Mouse (Mus musculus): ENCODE results near the gene Ajap1. TPM values are rescaled to one million over a fixed set of nuclear protein-coding genes. Genes with fewer than 3 reads are reported as not detected.

Gene Ajap1
- total and polyA plus RNA-seq, 3 experiments: 0.26 to 0.27 TPM; not detected in 1

GRCm38 (mm10) chr4:153425961-153426656 lies 56.5 kb downstream of the Ajap1 start:
- intact Hi-C loops (cut with DNase I): no loop called here
- Histone ChIP-seq H3K36me3 (ENCODE audit: control insufficient read depth, insufficient read depth, low read length) (no peaks in the 10 kb centered on the region), H3K79me2 (replicated peaks; ENCODE audit: control insufficient read depth, insufficient read depth, low read length) (no peaks in the 10 kb centered on the region), H3K9ac (ENCODE audit: low read depth, low read length) (no peak overlapping the region), H3K27ac (no peak overlapping the region), H3K27me3 (ENCODE audit: control insufficient read depth, insufficient read depth, low read length) (no peaks in the 10 kb centered on the region), H3K4me1 (ENCODE audit: control insufficient read depth, insufficient read depth, low read length) (no peaks in the 10 kb centered on the region), H3K4me3 (no peak overlapping the region)
- no peak for DNase-seq
- 79% methylated on average over 16 of the region's 16 CpGs for WGBS
- TF ChIP-seq CTCF (IDR thresholded peaks at IDR 0.05): no peak

DNA sequence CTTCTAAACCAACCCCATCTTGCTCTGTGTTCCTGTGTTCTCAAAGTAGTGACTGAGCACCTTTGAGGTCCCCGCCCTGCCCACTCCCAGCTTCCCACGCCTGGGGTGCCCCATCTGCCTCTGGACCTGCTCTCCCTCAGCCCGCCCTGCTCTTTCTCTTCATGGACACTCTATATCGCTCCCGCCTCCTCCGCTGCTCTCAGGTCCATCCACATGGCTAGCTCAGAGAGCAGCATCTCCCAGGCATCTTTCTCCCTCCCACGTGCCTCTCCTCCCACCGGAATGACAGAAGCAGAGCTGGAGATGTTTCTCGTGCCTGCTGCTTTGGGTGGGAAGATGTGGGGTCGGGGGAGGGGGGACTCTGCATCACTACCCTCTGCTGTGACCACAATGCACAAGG lies 58.3 kb downstream of the Ajap1 start:
- 71% methylated on average over 10 of the region's 10 CpGs for WGBS
- H3K4me1 ChIP-seq (ENCODE audit: control insufficient read depth, insufficient read depth, low read length): no peaks in the 10 kb centered on the region
- no peak overlapping the region for H3K9ac ChIP-seq (ENCODE audit: low read depth, low read length)
- intact Hi-C loops (cut with DNase I): no loop called here
- TF ChIP-seq EP300 (IDR thresholded peaks at IDR 0.05; ENCODE audit: insufficient read depth, low read depth, low read length): no peak
- no peak for TF ChIP-seq CTCF (IDR thresholded peaks at IDR 0.05)
- no peak overlapping the region for H3K4me3 ChIP-seq
- H3K27me3 ChIP-seq (ENCODE audit: control insufficient read depth, insufficient read depth, low read length): no peaks in the 10 kb centered on the region
- no peak overlapping the region for H3K27ac ChIP-seq
- H3K36me3 ChIP-seq (ENCODE audit: control insufficient read depth, insufficient read depth, low read length): no peaks in the 10 kb centered on the region
- no peaks in the 10 kb centered on the region for H3K79me2 ChIP-seq (replicated peaks; ENCODE audit: control insufficient read depth, insufficient read depth, low read length)
- DNase-seq: no peak

DNA sequence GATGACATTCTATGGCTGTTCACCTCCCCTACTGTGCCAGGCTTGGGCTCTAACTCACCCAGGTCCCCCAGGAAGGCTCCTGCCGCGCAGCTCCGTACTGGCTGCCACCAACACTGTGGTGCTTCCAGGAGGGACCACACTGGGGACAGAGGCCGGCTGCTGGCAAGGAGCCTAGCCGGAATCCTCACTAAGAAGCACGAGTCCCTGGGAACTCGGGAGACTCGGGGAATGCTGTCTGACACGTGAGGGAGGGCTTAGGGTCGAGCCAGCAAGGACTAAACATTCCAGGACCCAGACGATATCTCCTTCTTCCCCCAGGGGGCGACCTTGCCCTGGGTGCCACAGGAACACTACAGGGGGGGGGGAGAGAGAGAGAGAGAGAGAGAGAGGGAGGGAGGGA lies 64.7 kb downstream of the Ajap1 start:
- Histone ChIP-seq H3K9ac (ENCODE audit: low read depth, low read length) (no peak overlapping the region), H3K36me3 (ENCODE audit: control insufficient read depth, insufficient read depth, low read length) (no peaks in the 10 kb centered on the region), H3K27me3 (ENCODE audit: control insufficient read depth, insufficient read depth, low read length) (no peaks in the 10 kb centered on the region), H3K4me3 (no peak overlapping the region), H3K4me1 (ENCODE audit: control insufficient read depth, insufficient read depth, low read length) (0 out of 2 replicates have a peak, but pooled peaks cover 1% of the 10 kb centered on the region), H3K27ac (no peak overlapping the region), H3K79me2 (replicated peaks; ENCODE audit: control insufficient read depth, insufficient read depth, low read length) (no peaks in the 10 kb centered on the region)
- intact Hi-C loops (cut with DNase I): no loop called here
- peak in 1 of 2 experiments; percentile 30 for DNase-seq
- TF ChIP-seq CTCF (IDR thresholded peaks at IDR 0.05) (peak; percentile 33), POLR2A (IDR thresholded peaks at IDR 0.05; ENCODE audit: insufficient read depth, low read depth, low read length) (no peak)
- 3% methylated on average over 11 of the region's 12 CpGs for WGBS

- H3K27me3 ChIP-seq (ENCODE audit: control insufficient read depth, insufficient read depth, low read length): no peaks in the 10 kb centered on the region
- 0 out of 2 replicates have a peak, but pooled peaks cover 1% of the 10 kb centered on the region for H3K4me1 ChIP-seq (ENCODE audit: control insufficient read depth, insufficient read depth, low read length)
- no peak overlapping the region for H3K27ac ChIP-seq
- intact Hi-C loops (cut with DNase I): no loop called here
- H3K9ac ChIP-seq (ENCODE audit: low read depth, low read length): no peak overlapping the region
- H3K4me3 ChIP-seq: no peak overlapping the region
- H3K36me3 ChIP-seq (ENCODE audit: control insufficient read depth, insufficient read depth, low read length): no peaks in the 10 kb centered on the region
- TF ChIP-seq POLR2A (IDR thresholded peaks at IDR 0.05; ENCODE audit: insufficient read depth, low read depth, low read length) (no peak), CTCF (IDR thresholded peaks at IDR 0.05) (no peak), EP300 (IDR thresholded peaks at IDR 0.05; ENCODE audit: insufficient read depth, low read depth, low read length) (no peak)
- no peak for DNase-seq
- WGBS: 4% methylated on average over 23 of the region's 23 CpGs
- no peaks in the 10 kb centered on the region for H3K79me2 ChIP-seq (replicated peaks; ENCODE audit: control insufficient read depth, insufficient read depth, low read length)
Observed at GRCm38 (mm10) chr4:153417164-153417896, 65.3 kb downstream of the Ajap1 start.

DNA sequence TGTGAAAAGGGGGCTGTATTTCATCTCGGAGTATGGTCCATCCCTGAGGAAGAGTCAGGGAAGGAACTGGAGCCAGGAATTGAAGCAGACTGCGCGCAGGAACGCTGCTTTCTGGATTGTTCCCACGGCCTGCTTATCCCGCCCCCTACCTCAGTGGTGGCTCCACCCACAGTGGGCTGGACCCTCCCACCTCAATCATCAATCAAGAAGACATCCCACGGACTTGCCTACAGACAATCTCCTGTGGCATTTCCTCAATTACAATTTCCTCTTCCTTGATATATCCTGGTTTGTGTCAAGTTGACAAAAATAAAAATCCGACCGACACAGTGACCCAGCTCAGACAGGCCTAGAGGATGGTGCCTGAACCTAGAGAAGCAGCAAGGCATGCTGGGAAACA lies 66.5 kb downstream of the Ajap1 start:
- no peak overlapping the region for H3K4me3 ChIP-seq
- no peak for TF ChIP-seq POLR2A (IDR thresholded peaks at IDR 0.05; ENCODE audit: insufficient read depth, low read depth, low read length)
- no peak for TF ChIP-seq CTCF (IDR thresholded peaks at IDR 0.05)
- TF ChIP-seq EP300 (IDR thresholded peaks at IDR 0.05; ENCODE audit: insufficient read depth, low read depth, low read length): no peak
- H3K27me3 ChIP-seq (ENCODE audit: control insufficient read depth, insufficient read depth, low read length): no peaks in the 10 kb centered on the region
- WGBS: 31% methylated on average over 9 of the region's 9 CpGs
- H3K27ac ChIP-seq: no peak overlapping the region
- DNase-seq: no peak
- no peaks in the 10 kb centered on the region for H3K79me2 ChIP-seq (replicated peaks; ENCODE audit: control insufficient read depth, insufficient read depth, low read length)
- no peaks in the 10 kb centered on the region for H3K36me3 ChIP-seq (ENCODE audit: control insufficient read depth, insufficient read depth, low read length)
- H3K4me1 ChIP-seq (ENCODE audit: control insufficient read depth, insufficient read depth, low read length): 0 out of 2 replicates have a peak, but pooled peaks cover 1% of the 10 kb centered on the region
- no peak overlapping the region for H3K9ac ChIP-seq (ENCODE audit: low read depth, low read length)
- intact Hi-C loops (cut with DNase I): no loop called here

- no peaks in the 10 kb centered on the region for H3K79me2 ChIP-seq (replicated peaks; ENCODE audit: control insufficient read depth, insufficient read depth, low read length)
- H3K4me3 ChIP-seq: no peak overlapping the region
- no peak overlapping the region for H3K27ac ChIP-seq
- intact Hi-C loops (cut with DNase I): no loop called here
- H3K9ac ChIP-seq (ENCODE audit: low read depth, low read length): no peak overlapping the region
- WGBS: 78% methylated on average over 8 of the region's 8 CpGs
- no peaks in the 10 kb centered on the region for H3K27me3 ChIP-seq (ENCODE audit: control insufficient read depth, insufficient read depth, low read length)
- no peaks in the 10 kb centered on the region for H3K4me1 ChIP-seq (ENCODE audit: control insufficient read depth, insufficient read depth, low read length)
- TF ChIP-seq POLR2A (IDR thresholded peaks at IDR 0.05; ENCODE audit: insufficient read depth, low read depth, low read length) (no peak), EP300 (IDR thresholded peaks at IDR 0.05; ENCODE audit: insufficient read depth, low read depth, low read length) (no peak), CTCF (IDR thresholded peaks at IDR 0.05) (no peak)
- no peak for DNase-seq
- H3K36me3 ChIP-seq (ENCODE audit: control insufficient read depth, insufficient read depth, low read length): no peaks in the 10 kb centered on the region
Observed at GRCm38 (mm10) chr4:153398421-153398820, 84.2 kb downstream of the Ajap1 start.
